Mouse (Mus musculus) forelimb bud, embryonic 11.5 days (tissue): ENCODE results near the gene Map2k5.

Experiments
- DNase-seq: peaks from one replicate; pipeline ENCODE4 v3.0.0-alpha.2; 2012; ENCODE audit warnings: low read depth, low spot score

The Map2k5 gene

DNA sequence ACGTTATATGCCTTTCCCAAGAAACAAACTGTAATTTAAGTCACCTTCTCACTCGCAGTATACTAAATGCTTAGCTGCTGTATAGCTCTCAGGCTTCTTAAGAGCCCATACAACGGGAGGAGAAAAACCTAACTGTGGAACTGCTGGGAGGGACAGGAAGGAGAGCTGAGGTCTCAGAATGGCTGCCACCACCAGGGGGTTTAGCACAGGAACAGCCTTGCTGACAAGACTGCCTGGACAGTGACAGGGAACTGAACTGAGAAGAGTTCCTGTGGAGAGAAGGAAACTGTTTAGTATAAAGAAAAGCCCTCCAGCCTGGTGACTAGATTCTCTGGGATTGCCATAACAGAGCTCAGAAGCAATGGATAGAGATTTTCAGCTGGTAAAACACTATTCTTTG lies 35.9 kb downstream of the Map2k5 start:
- DNase-seq = no peak

DNA sequence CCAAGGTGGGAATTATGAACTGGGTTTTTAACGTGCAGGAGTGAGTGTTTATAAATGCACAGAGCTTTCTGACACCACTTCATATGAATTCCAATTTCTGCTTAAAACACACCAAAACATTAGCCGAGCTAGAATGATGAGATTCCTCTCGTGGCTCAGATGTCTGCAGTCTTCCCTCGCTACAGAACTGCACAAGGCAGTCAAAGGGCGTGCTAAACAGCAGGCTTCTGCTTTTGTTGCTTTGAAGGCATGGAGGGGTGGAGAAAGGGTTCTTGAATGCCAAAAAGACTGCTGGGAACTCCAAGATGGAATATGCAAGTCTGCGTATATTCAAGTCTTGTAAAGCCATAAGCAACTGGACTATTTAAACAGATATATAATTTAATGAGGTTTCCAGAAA lies 38.4 kb downstream of the Map2k5 start:
- no peak for DNase-seq

DNA sequence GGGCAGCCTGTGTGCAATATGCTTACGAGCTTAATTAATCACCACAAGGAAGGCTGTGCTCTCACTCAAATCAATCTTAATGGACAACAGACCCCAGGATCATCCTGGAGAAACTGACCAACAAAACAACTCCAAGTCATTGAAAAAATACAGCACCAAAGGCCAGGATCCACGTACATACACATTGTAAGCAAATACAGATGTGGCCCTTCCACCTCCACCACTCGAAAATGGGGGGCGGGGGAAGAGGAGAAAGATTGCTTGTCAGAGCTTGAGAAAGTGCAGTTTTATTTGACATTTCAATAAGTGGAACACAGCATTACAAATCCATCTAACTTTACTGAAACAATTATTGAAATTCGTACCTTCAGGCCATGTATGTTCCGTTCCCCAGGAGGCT lies 39.0 kb downstream of the Map2k5 start:
- DNase-seq = no peak

DNA sequence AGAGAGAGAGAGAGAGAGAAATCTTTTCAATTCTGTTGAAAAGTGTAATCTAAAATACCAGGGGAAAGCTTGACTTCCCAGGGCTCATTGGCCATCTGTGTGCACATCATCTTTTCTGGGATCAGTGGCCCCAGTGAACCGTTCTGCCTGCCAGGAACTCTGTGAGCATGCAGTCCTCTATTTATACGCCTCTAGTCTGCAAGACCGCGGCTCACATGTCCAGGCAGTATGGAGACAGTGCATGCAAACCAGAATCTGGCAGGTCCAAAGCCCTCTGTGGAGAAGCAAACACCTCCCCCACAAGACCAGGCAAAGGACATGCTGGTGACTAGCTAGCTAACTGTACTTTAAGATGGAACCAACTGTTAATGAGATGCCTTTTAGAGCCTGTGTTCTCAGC lies 41.9 kb downstream of the Map2k5 start:
- DNase-seq = no peak

DNA sequence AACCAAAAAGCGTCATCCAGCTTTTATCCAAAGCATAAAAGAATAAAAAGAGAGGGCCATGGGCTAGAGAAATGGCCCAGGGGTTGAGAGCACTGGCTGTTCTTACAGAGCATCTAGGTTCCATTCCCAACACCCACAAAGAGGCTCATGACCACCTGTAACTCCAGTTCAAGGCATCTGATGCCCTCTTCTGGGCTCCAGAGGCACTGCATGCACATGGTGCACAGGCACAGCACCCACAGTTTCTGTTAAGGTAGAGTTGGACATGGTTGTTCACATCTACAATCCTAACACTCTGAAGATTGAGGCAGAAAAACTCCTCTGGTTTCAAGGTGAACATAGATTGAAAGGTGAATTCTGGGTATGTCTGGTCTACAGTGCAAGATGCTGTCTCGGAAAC lies 44.6 kb downstream of the Map2k5 start:
- no peak for DNase-seq

DNA sequence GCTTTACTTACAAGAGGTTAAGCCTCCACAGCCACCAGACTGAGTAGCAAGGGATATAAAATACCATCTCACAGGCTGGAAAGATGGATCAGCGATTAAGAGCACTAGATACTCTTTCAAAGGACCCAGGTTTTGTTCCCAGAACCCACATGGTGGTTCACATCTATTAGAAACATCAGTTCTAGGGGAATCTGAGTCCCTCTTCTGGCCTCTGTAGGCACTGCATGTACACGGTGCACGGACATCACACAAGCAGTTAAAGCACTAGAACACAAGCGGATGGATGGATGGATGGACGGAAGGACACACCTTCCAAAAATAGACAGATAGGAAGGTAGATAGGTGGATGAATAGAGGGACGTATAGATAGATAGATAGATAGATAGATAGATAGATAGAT lies 46.5 kb downstream of the Map2k5 start:
- DNase-seq = no peak

DNA sequence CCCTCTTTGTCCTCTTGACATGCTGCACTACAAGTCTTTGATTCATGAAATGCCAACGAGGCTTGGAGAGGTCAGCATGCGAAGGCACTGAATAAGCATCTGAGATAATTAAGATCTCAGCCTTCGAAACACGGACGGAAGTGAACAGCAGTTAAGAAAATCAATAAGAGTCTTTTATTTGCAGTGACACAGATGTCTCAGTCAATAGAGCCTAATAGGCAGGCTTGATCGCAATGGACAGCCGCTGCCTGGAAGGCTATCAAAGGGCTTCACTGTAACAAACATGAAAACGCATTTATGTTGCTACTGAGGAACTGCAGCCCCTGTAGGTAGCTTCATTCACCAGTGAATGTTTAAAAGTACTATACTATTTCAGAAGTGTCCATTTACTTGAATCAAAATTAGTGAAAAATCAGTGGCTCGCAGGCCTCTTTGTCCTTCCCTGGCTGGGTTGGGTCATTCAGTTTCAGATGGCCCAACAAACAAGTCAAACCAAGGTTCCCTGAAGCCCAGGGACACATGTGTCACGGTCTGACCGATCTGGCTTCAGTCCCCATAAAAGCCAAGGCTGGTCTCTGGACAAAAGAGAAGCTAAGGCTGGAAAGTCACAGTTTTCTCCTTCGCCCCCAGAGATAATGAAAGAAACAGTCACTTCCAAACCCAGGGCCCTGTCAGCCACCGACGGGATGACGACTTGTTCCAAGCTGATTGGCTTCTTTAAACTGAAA lies 48.6 kb downstream of the Map2k5 start:
- no peak for DNase-seq

DNA sequence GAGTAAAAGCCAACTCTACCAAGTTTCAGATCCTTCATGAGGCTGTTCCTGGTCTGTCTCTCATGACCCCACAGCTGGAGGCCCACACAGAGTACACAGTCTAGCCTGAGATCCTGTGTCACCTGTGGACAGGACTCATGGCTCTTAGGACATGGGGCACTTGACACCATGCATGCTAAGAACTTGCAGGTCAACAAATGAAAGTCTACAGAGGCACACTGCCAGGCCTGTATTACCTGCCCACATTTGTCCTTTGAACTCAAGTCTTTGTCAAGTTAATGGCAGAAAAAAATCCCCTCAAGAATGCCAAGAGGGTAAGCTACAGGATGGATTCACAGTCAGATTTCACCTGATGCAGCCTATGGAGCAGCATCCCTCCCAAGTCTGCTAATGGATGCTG lies 62.5 kb downstream of the Map2k5 start:
- no peak for DNase-seq

DNA sequence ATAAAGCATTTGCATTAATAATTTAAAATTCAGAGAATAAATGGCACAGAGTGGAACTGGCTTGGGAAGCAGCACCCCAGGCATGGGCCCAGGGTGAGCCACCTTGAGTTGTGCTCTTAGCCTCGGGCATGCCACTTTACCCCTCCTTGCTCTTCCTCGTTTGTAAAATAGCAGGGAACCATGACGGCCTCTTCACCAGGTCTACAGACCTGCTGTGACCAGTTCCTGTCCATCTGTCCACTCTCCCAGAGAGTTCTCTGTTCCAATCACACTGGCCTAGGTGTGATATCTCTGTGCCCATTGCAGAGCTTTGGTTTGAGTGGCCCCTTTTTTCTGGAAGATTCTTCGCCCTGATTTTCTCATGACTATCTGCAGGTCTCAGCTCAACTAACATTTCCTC lies 63.6 kb downstream of the Map2k5 start:
- no peak for DNase-seq

DNA sequence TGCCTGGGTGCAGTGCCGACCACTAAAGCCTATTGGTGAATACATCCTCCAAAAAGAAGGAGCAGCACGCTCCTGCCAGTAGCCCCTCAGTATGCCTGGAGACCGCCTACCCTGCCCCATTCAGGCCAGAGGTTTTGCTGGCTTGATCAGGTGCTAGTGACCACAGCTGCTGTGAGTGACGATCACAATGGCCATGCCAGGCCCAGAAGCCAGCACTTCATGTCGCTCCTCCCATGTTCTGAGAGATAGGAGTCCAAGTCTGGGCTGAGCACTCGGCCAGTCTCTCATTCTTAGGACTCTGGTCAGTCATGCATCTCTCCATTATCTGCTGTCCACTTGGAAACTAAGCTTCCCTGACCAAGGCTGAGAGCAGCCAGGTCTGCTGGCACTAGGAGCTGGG lies 67.7 kb downstream of the Map2k5 start:
- no peak for DNase-seq

DNA sequence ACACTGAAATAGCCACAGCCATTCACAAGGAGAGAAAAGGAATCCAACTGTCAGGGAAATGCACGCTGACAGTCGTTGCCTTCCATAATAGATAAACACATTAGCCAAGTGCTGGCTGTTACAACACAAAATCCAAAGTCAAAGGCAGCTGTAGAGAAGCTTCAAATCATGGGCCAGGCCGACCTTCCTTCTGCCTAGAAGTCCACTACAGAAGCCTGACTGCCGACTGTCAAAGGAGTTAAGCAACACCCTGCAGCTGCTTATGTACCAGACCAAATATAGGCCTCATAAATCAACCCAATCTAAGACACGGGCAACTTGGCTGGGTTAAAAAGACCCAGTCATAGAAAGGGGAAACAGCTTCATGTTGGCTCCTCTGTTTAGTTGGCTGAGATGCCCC lies 68.7 kb downstream of the Map2k5 start:
- no peak for DNase-seq

DNA sequence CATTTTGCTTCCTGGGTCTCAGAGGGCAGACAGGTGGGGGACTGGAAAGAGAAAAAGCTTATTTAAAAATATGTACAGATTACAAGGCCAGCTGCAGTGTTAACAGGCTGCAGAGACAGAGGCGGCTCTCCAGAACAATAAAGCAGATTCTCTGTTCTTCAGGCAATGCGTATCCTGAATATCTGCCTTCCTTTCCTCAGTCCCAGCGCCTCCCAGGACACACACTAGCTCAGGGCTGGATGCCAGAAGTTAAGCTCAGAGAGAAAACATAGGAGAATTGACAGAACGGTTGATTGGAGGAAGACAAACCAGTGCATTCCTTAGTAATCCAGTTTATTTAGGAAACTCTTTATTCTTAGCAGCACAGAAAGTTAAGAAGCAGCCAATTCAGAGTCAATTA lies 69.3 kb downstream of the Map2k5 start:
- DNase-seq = no peak

DNA sequence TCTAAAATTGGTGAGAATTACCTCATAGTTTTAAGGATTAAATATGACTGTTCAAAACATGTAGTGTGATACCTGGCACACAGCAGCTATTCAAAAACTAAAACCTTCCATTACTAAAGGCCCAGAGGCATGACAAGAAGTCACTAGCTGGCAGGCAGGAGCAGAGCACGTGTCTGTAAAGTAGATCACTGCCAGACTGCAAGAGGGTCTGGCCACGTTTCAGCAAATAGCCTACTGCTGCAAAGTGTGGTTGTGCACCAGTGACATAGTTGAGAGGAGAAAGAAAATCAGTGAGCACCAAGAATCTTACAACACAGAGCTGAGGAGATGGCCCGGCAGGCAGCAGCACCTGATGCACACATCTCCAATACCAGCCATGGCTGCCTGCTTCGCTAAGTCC lies 75.2 kb downstream of the Map2k5 start:
- no peak for DNase-seq

DNA sequence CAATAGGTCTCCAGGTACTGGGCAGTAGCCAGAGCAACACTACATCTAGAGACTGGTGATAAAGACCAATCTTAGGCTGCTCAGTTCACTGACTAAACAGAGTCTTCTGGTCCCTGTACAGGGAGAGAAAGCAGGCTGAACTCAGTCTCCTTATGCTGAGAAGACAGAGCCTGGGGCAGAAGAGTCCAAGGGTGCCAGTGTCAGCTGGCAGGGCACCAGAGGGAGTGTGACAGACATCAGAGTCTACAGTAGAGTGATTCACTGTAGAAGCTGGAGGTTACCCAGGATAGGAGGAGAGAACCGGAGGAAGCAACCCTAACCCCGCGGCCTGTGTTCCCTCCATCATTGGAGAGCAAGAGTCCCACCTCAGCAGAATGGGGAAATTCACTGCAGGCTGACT lies 79.0 kb downstream of the Map2k5 start:
- no peak for DNase-seq

DNA sequence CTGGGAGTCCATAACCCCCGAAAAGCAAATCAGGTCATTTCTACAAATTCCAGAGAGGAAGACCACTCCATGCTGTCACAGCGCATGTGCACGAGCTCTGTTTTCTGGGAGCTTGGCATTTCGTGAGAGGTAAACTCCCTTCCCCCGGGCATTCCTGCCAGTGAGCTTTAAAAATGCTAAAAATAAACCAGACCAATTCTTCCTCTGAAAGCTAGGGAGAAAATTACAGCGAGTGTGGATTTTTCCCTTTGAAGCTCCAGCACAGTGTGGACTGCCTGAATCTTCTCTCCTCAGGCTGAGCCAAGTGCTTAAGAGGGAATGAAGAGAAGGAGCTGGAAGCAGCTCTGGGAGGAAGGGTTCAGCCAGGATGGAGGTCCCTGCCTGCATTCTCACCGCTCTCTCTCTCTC lies 82.1 kb downstream of the Map2k5 start:
- DNase-seq = no peak

DNA sequence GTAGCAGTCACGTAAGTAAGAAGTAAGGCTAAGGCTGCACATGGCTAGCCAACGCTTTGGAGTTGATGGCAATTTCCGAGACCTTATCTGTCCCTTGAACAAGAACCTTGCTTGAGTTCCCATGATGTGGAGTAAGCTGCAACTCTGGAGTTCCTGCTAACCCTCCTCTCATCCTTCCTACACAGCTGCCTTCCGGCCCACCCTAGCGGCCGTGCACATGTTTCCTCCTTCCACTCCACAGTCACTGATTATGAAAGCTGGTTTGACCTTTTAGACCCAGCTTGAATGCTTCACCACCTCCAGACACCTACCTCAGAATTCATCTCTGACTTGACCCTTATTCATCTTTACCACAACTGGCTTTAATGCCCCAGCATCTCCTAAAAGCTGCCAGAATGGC lies 82.9 kb downstream of the Map2k5 start:
- no peak for DNase-seq

DNA sequence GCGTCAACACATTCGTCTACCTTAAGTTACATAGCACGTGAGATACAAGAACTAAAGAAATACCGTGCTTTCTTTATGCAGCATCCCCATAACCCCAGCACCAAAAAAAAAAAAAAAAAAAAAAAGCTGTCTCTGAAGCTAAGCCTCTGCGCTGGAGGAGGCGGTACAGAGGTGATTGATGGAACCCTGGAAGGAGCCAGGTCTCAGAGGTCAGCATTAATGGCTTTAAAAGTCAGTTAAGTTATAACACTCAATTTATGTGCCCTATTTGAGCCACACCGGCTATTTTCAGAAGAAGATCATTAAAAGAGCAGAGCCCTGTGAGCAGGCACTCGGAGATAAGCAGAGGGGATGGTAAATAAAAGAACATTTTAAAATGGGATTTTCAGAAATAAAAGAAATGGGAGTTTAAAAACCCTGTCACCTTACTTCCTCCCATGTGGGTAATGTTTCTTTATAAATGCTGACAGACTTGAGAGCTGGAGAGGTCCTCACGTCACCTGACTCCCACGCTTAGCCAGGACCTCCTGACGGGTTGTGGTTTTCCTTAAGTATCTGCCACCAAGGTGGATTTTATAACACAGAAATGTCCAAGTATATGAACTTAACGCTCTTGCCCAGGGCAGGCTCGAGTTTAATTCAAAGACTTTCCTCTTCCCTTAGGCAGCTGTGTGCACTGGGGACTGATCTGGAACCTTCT lies 83.8 kb downstream of the Map2k5 start:
- no peak for DNase-seq

DNA sequence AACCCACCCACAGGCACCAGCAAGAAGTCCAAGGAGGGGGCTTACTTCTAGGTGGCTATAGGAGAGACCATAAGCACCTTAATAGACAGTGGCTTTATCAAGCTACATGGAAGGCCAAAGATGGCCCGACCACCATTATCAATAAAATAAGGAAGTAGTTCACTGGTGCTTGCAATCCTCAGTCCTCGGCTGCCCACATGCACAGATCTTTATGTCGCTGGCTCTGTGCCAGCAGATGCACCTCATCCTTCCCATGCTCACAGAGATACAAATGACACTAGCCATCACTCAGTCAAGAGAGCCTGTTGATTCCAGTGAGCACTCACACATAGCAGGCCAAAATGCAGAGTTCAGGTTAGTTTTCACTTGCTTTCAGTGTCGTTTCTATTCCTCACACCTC lies 89.0 kb downstream of the Map2k5 start:
- no peak for DNase-seq

DNA sequence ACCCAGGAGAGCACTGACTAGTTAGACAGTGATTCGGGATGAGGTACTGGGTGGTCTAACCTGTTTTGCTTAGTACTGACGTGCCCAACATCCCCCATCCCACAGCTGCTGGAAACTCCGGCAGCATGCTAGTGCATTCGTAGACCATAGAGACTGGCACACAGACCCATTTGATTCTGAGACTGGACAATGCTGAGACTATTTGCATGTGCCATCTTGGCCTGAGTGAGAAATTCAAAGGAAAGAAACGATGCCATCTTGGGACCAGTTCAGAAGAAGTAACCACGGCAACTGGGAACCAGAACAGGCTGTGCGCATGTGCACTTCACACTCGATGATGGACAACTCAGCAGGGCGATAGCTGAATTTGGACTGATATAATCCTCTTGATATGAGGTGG lies 93.3 kb downstream of the Map2k5 start:
- no peak for DNase-seq

DNA sequence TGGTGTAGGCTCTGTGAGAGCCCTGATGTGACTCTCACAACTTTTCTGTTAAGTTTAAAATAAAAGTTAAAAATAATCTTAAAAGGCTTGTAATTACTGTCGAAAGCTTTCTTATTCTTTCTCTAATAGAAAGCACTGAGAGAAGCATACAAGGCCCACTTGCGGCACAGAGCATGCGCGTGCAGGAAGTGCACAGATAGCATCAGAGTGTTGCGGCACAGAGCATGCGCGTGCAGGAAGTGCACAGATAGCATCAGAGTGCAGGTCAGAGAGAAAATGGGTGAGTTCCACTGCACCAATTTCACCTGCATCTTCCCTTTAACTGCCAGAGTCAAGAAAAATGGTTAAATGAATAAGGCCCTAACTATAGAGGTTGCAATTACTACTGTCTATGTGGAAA lies 95.7 kb downstream of the Map2k5 start:
- DNase-seq = no peak

DNA sequence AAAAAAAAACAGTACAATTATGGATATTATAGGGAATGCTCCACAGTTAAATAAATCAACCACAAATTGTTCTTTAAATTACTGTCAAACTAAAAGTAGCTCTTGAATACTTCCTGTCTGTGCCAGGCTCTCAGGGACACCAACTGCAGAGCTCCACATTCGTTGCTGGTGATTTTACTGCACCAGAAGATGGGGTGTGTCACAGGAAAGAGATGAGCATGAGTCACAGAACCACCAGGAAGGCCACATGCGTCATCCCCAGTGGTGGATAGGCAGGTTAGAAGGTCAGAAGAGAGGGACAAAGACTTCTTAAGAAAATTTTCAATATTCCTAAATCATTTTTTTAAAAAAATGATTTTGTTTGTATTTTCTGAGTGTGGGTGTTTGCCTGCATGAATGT lies 96.6 kb downstream of the Map2k5 start:
- no peak for DNase-seq

DNA sequence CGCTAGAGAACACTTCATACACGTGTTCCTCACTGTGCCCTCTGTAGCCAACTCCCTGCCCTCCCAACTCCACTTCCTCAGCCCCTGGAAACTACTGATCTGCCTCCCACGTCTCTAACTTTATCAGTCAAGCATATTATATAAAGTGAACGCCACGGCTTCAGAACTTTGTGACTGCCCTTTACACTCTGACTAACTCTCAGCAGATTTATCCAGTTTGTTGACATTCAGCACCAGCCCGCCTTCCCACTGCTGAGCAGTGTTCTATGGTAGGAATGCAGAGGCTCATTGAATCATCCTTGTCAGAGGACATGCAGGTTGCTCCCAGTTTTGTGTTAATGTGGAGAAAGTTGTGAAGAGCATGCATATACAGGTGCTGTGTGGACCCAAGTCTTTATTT lies 103.9 kb downstream of the Map2k5 start:
- no peak for DNase-seq

DNA sequence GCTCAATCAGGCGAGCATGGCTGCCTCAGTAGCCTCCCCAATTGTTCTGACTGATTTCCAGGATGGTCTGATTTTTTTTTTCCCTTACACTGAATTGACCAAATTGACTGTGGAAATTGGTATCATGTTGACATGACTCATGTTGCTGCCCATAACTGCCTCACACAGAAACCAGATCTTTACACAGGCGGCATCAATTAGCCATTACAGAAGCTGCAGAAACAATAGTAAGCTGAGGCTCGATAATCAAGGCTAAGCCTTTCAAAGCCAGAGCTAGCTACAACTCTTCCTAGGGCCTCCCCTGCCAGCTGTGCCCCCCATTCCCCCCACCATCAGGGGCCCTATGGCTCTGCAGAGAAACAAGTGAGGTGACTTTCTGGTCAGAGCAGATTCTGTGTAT lies 107.9 kb downstream of the Map2k5 start:
- DNase-seq = no peak

DNA sequence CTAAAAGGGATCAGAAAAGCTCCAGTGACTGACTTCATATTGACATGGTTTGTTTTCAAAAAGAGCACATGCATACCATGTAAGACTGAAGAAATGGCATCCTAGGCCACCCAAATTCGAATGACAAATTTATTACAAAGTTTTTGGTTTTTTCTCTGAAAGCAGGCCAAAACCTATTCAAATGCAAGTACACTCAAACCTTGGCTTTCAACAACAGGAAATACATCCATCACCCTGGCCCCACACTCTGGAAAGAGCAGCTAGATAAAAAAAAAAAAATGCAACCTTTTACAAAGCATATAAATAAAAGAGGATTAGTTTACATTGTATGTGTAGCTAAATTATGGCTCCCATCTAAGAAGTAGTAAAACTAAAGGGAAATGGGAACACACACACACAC lies 114.5 kb downstream of the Map2k5 start:
- DNase-seq = no peak
